Mouse (Mus musculus) T-helper 17 cell (primary cell): Measurements from ENCODE around the gene Mis18a.

Experiments used
- in situ Hi-C, 2 experiments: fragments of 300-600 bp; cut with MboI, MseI; formaldehyde crosslinking; loops; 1 replicate in 1 of 2; 2 replicates in 1 of 2; pipeline ENCODE4 v1.15.1; 2025; ENCODE audit warnings: high pct_unique_total_duplicates in 2 of 2

Mis18a gene

DNA sequence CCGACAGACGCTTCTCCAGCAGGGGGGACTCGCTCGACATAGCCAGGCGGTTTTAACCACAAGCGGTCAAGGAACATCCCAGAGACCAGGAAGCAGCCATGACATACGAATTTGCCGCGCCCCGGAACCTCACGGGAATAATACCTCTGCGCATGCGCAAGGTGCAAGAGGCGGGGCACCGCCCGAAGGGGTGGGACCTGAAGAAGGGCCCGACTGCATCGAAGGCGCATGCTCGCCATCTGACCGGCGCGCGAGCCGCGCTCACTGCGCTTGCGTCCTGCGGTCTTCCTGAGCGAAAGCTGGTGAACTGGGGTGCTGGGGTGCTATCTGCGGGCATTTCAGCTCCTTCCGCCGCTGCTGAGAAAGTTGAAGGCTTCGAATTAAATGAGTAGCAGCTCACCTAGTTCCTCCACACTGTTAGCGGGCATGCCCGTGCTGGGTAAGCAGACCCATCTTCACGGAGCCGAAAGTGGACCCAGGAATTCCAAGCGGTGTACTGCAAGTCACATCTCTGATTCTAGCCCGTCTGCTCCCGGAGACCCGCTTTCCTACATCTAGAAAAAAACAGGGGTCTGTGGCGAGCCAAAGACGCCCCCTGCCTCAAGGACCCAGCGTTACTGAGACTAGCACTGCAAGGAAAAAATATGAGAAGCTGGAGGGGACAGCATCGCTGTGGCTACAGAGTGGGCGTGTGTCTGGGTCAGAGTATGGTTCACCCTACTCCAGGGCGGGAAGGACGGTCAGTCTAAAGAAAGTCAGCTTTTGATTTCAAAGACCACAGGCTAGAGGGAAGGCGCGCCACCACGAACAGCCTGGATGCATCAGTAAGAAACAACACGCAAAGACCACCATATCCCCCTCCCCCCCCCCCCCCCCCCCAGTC, at the start of gene Mis18a:
Gene Mis18a, minus strand, starts transcription at position 172 of the 883 bp plus-strand sequence.
- in situ Hi-C loops: no loop called here

DNA sequence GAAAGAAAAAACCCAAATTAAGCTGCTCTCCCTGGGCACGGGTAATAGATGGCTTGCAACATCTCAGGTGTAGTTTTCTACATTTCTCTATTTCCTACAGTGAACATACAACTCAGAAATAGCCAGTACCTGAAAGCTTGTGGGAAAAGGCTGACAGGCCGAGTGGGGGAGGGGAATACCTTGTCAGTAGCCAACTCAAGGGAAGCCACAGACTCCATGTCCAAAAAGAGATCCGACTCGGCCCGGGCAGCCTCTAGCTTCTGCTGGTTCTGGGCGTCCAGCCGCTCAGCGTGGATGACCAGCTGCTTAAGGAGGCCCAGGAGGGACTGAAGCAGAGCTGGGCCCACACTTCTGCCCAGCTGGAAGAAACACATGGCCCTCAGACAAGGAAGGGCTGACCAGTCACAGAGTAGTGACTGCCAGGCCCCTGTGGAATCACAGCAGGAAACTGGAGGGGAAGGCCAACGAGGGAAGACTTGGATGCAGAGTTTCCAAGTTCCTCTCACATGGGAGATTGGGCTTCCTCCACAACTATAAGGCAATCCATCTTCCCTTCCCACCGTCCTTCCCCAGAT, 48.8 kb upstream of the Mis18a start:
- in situ Hi-C loops: no loop called here

DNA sequence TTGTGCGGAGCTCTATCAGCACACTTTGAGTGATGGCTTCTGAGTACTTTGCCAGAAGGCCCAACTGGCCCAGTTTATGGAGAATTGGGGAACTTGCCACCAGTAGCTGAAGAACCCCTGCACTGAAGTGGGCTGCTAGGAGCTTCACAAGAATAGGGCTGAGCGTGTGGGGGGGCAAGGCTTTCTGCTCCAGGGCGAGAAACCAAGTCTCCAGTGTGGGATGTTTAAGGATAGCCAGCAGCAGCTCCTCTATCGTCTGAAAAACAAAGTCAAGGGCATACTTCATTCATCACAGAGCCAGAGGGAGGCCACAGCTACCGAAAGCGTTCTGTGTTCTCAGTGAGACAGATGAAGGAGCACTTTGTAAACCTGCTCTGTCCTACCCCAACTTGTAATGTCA, 47.4 kb upstream of the Mis18a start:
- in situ Hi-C loops: no loop called here

DNA sequence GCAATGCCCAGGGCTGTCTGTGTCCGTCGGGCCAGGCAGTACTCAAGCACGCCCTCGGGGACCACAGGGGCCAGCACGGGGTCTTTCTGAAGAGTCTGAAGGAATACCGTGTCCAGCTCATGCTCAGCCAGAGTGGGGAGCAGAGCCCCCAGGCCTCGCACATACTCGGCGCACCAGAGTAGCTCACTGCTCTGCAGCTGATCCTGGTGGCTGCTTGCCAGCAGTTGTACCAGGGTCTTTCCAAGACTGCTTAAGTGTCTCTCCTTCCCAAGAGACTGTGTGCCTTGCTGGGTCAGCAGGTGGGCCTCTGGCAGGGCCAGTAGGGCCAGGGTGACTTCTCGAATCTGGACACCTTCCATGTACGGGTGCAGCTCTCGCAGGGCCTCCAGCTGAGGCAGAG, 47.0 kb upstream of the Mis18a start:
- in situ Hi-C loops: no loop called here

DNA sequence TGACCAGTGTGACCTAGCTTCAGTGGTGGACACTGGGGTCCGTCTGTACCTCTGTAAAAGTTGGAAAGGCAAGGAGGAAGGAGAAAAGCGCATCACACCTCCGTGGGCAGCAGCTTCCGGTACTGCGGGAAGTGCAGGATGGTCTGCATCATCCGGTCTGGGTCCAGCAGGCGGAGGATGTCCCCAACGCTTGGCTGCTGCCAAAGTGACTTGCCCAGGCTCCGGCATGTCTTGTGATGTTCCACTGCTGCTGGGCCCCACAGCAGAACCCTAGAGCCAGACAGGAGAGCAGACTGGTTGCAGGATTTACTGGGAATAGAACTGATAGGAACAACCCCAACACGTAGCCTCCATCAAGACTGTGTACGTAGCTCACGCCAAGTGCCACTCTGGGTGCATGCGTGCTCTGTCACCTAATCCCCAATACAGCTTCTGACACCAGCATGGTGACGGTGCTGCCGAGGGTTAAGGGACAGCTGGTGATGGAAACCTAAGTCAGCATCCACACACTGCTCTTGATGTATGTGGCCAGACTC, 39.8 kb upstream of the Mis18a start:
- in situ Hi-C loops: loop anchor here in 1 of 2 experiments (10.0 kb wide), 1 partner anchor 568 kb away; no protein-coding TSS in a partner anchor

DNA sequence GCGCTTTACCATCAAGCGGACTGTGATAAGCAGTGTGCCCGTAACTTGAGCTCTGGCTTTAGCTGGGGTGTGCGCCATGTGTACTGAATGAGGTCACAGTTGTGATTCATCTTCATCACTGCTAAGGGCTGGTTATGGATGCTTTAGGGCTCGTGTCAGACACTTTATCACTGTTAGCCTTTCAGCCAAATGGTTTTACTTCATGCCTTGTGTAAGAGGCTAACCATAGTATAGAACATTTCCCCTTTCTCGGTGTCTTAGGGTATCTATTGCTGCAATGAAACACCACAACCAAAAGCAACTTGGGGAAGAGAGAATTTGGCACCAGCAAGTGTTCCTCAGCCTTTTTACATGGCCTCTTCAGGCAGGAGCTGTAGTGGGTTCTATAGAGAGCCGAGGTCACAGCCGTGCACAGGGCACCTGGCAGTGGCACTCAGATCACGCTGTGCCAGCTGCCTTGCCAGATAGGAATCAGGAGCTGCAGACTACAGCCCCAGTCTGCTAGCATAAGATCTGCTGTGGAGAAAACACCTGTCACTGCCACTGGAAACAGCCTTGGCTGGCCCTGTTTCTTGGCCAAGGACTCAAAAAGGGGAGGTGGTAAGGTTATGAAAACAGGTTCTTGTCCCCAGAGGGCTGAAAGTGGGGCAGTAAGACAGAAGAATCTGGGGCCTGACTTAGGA, 38.1 kb upstream of the Mis18a start:
- in situ Hi-C loops: loop anchor here in 1 of 2 experiments (10.0 kb wide), 1 partner anchor 569 kb away; no protein-coding TSS in a partner anchor

DNA sequence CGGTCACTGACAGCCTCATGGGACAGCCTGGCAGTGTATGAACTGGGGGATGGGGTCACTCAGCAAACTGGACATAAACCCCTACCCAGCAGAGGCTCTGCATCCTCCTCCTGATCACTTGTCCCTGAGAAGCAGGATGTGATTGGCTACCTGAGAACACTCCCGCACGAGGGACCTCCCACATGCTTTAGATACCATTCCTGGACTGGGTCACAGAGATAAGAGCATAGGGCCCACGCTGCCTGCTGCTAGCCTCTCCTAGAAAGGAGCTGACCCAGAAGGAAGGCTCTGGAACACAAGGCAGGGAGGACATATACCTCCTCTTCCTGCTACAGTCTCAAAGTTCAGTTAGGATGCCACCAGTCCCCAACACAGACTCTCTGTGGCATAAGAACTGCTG, 33.3 kb upstream of the Mis18a start:
- in situ Hi-C loops: loop anchor here in 1 of 2 experiments (10.0 kb wide), 1 partner anchor 574 kb away; no protein-coding TSS in a partner anchor

DNA sequence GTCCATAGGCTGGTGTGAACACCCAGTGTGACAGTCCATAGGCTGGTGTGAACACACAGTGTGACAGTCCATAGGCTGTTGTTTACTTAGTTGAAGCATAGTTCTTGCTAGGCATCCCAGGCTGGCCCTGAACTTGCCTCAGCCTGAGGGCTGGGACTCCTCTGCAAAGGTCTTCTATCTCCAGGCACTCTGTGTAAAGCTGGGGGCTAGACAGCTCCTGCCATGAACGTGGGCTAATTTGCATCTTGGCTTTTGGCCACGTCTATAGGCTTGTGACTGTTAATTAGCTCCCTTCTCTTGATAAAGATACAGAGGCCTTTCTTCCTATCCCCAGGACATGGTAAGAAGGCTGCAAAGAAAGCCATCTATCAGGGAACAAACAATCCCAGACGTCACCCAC, 32.1 kb upstream of the Mis18a start:
- in situ Hi-C loops: no loop called here

DNA sequence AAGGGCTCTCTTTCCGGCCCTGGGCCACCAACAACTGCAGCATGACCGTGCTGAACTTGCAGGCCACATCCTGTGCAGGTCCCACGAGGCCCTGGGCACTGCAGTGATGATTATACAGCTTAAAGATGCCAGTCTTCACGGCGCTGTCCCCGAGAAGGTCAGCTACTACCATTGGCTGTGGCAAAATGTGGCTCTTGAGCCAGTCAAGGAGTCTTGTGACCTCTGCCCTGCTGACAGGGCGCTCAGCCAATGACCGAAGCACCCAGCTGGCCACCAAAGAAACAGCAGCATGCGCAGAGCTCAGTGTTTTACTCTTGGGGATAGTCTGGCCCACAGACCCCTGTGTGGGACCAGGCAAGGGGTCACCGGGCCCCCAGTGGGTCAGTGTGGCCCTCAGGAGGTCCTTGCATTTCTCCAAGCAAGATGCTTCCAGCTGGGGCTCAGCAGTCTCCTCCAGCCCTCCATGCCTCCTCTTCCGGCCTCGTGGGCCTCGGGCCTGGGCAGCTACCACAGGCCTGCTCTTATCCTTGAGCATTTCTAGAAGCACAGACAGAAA, 26.3 kb upstream of the Mis18a start:
- in situ Hi-C loops: no loop called here

DNA sequence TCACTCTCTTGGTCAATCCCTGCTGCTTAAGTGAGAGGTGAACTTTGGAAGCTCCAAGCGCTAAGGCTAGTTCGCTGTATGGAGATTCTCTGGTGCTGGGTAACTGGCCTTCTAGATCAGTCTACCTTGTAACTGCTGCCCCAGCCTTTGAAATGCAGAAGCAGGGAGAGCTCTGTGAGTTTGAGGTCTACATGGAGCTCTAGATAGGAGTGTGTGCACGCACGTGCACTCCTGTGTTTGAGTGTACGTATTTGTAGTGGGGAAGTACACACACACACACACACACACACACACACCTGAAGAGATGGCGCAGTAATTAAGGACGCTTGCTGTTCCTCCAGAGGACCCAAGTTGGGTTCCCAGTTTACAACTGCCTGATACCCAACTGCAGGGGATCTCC, 21.0 kb upstream of the Mis18a start:
- in situ Hi-C loops: no loop called here

DNA sequence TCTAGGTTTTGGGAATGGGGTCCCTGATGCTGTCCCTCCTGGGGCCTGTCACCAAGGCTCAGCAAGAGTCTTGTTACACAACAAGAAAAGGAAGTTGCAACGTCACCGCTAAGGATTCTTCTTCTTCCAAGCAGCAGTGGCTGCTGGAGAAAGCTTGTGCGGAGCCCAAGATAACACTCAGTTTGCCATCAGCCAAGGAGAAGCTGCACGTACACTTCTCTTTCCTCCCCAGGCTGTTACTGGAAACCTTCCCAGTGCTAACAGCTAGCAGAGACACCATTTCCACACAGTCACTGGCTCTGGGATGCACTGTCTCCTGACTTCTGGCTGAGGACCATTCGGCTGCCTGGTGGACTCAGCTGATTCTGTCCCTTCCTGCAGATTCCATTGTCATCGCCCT, 19.9 kb upstream of the Mis18a start:
- in situ Hi-C loops: no loop called here

DNA sequence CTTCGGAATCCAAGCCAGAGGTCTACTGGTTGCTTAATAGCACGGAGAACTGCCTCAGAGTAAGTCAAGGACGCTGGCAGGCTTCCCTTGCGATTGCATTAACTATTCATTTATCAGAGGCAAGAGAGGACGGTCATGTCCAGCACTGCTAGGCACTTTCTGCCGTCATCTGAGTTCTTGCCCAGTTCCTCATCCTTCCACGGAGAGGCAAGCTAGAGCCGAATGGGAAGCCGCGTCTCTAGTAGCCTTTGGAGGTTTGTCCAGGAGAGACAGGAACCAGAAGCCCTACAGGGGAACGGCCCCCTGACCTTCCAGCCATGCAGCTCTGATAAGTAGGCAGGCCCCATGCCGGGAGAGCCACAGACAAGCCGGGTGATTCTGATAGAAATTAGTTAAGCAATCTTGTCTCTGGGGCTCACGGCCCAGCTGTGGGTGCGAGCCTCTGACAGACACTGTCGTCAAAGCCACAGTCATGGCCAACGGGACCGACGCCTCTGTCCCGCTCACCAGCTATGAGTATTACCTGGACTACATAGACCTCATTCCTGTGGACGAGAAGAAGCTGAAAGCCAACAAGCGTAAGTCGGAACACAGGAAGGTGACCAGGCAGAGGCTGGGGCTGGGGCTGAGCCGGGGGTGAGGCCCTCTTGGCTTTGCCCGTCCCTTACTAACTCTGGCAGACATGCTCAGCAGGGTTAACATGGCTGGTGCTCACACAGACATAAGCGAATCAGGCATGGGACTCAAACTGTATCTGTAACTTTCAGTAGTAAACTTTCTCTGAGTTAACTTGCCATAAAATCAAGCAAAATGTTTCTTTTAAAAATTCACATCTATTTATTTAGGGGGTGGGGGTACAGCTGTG, 11.1 kb upstream of the Mis18a start, which contains the start of gene Mrap:
Gene Mrap, plus strand, starts transcription at position 116 of the 865 bp plus-strand sequence.
- in situ Hi-C loops: no loop called here

DNA sequence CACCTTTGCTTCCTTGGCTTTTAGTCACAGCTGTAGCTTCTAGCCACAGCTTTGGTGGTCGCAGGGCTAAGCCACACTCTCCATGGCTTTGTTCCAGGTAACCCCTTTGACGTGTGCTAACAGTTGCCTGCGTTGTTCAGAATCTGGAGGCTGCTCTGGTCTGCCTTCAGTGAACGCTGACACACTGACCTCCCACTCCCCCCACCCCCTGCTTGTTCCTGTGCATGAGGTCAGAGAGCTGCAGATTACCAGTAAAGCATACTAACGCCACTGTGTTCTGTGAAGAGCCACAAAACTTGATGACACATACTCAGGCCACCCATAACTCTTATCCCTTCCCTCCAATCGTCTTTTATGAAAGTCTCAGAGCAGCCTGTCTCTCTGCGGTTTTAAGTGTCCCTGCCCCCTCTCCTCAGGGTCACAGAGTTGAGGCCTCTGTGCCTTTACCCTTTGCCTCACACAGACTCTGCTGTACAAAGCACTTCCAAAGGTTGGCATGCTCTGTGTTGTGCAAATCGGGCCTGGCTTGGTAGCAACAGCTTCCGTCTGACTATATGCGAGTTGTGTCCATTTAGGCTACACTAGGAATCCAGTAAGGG, 9.6 kb upstream of the Mis18a start:
- in situ Hi-C loops: no loop called here

DNA sequence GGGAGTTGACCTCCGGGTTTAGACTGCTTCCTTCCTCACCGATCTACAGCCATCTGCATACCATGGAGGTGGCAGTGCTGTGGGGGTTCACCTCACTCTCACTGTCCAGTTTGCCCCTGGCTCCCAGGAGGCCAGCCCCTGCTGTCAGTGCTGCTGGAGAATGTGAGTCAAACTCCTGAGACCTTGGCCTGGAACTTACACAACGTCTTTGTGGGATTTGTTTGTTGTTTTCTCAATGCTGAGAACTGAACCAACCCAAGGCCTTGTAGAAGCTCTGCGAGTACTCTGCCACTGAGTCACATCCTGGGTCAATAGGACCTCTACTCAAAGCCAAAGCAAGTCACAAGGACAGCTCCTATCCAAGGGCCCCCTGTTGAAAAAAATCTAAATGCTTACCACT, 8.4 kb upstream of the Mis18a start:
- in situ Hi-C loops: no loop called here

DNA sequence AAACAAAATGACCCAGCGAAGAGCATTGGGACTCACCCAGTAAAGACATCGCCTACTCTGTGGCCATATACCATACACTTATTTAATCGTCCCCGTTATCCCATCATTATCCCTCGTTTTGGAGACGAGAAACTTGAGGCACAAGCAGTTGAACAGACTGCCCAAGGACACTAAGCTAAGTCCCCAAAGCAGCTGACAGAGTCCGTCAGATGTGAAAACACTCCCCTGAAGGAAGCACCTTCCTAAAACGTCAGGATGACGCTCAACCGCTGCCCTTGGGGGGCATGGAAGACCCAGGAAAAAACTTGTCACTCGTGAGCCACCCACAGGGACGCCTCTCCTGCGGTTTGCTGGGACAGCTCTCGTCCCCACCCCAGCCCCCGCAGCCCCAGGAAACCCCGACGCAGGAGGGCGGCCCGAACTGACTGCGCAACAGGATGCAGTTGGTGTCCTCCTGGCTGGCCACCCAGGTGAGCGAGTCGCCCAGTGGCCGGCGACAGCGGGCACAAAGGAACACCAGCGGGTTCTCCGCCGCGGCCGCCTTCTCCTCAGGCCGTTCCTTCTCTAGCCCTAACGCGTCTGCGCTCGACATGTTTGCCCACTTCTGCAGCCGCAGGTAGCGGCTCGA, 490 bp downstream of the Mis18a start:
- in situ Hi-C loops: no loop called here

DNA sequence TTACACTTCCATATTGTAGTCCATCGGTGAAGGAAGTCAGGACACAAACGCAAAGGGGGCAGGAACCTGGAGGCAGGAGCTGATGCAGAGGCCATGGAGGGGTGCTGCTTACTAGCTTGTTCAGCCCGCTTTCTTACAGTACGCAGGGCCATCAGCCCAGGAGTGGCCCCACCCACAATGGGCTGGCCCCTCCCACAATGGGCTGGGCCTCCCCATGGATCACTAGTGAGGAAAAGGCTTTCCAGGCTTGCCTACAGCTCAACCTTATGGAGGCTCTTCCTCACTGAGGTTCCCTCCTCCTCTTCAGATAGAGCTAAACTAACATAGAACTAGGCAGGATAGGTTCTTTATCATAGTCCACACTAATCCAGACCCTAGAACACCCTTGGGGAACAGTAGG, 3.2 kb downstream of the Mis18a start:
- in situ Hi-C loops: no loop called here

DNA sequence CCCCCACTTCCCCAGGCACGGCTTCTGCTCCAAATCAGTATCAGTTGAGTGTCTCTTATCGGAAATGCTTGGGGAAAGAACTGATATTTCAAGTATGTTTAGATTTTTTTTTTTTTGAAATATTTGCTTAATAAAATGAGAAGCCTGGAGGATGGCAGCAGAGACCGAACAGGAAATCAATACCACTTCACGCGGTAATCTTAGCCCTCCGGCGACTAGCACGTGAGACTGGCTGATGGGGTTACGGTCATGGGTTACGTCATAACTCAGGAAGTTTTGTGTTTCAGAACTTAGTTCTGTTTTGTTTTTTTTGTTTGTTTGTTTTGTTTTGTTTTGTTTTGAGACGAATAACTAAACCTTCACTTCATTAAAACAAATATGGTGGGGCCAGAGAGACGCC, 16.9 kb downstream of the Mis18a start:
- in situ Hi-C loops: loop anchor here in 1 of 2 experiments (10.0 kb wide), 1 partner anchor 556 kb away; no protein-coding TSS in a partner anchor

DNA sequence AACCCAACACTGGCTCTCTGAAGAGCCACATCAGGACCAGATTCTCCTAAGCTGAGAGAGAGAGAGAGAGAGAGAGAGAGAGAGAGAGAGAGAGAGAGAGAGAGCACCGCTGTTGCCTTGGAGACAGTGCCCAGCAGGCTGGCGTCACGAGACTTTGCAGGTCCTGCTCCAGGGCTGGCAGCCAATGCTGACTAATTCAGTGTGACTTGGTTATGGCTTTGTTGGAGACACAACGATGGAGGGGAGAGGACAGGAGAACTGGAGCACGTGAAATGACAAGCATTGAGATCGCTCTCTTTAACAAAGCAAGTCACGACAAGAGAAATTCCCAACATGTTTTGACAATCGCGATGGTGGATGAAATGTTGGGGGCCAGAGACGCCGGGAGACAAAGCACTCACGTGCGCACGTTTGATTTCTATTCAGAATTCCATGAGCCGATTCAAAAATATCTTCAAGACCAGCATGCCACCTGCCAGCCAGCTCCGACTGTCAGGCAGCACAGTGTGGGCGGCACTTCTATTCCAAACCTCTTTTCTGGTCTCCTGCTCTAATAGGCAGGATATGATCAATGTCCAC, 17.4 kb downstream of the Mis18a start:
- in situ Hi-C loops: loop anchor here (5.0 to 10.0 kb wide), 2 partner anchors 332 to 555 kb away; no protein-coding TSS in a partner anchor

DNA sequence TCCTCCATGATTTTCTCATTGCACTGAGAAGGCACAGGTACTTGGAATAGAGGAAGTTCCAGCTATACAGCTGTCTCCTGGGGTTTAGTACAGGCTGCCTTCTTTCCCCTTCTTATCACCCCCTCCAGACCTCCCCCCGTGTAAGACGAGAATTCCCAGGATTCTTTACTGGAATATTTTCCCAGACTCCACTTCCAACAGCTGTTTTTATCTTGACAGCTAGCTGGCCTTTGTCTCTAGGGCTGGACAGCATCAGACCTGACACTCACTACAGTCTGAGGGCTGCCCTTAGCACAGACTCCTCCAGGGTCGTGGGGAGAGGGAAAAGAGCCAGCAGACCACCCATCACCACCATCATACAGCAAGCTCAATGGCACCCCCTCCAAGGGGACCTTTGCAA, 20.9 kb downstream of the Mis18a start:
- in situ Hi-C loops: loop anchor here in 1 of 2 experiments (5.0 kb wide), 1 partner anchor 329 kb away; no protein-coding TSS in a partner anchor
